Mouse (Mus musculus) kidney, adult 2 months (tissue): ENCODE data around the gene Hoxc5. TPM values are rescaled to one million over a fixed set of nuclear protein-coding genes. Genes with fewer than 3 reads are reported as not detected.

Experiments used
- DNase-seq: peaks from one replicate; pipeline ENCODE4 v3.0.0; 2021
- H3K27ac ChIP-seq: fragments of 200-500 bp; 2 replicates; pipeline ENCODE4 v1.5.1; 2012; ENCODE audit warnings: low read depth, low read length, control low read depth, inconsistent platforms; ENCODE audit not compliant: insufficient read depth
- H3K27me3 ChIP-seq: fragments of 200-500 bp; replicated peaks from 2 replicates; pipeline ENCODE4 v1.6.1; 2012; ENCODE audit warnings: mild to moderate bottlenecking, moderate library complexity, low read length, inconsistent platforms; ENCODE audit not compliant: control insufficient read depth, insufficient read depth
- H3K36me3 ChIP-seq: fragments of 200-500 bp; 2 replicates; pipeline ENCODE4 v1.6.1; 2012; ENCODE audit warnings: mild to moderate bottlenecking, moderate library complexity, low read length, inconsistent platforms; ENCODE audit not compliant: control insufficient read depth, insufficient read depth
- H3K4me1 ChIP-seq: fragments of 200-500 bp; 2 replicates; pipeline ENCODE4 v1.6.1; 2011; ENCODE audit warnings: low read length; ENCODE audit not compliant: control insufficient read depth, insufficient read depth
- H3K4me3 ChIP-seq: fragments of 200-500 bp; 2 replicates; pipeline ENCODE4 v1.5.1; 2011; ENCODE audit warnings: mild to moderate bottlenecking, low read depth, low read length, control low read depth; ENCODE audit not compliant: insufficient read depth
- CTCF ChIP-seq: fragments of 200-500 bp; conservative IDR thresholded peaks from 2 replicates; pipeline ENCODE4 v1.5.1; 2011; ENCODE audit warnings: low read depth, mild to moderate bottlenecking, control low read depth, low read length, moderate library complexity, mixed read lengths; ENCODE audit not compliant: insufficient read depth, insufficient read length
- POLR2A ChIP-seq: fragments of 200-500 bp; IDR thresholded peaks from one replicate; pipeline ENCODE4 v1.6.1; 2011; ENCODE audit warnings: low read depth, low read length, control low read depth
- WGBS: fragments of 180-500 bp; shearing (Covaris S2); methylation state at CpG from one replicate; pipeline ENCODE4 v1.1.7; 2018; 5-methylcytosine and 5-hydroxymethylcytosine counted together
- polyA plus RNA-seq: library from polyadenylated mRNA; depleted of rRNA; stranded (reverse); fragments of >200 nt; gene quantifications from 2 replicates; pipeline ENCODE4 v1.2.3, GENCODE M21; 2012

Hoxc5 gene
- polyA plus RNA-seq, 1 experiment: 4.0 TPM

DNA sequence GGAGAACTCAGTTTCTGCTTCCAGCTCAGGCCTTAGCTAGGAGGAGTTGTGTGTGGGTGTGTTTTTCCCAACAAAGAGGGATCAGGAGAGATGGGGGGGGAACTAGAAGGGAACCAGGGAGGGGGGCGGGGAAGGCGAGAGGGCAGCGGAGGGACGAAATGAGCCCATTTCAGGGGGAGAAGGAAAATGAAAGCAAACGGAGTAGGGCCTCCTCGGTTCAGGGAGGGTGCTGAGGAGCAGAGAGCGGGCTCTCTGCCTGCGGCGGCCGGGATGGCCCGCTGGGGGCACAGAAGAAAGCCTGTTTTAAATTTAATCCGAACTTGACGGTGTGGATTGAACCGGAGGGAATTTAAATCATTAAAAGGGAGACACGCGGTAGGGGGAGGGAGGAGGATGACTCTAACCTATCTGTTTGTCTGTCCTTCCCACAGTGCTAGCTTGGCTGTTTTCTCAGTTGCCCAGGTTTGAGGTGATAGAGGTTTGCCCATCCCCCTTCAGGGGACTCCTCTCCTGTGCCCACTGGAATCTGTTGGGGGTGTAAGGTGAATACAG lies 10.3 kb downstream of the Hoxc5 start:
- Histone ChIP-seq H3K36me3 (no peaks in the 10 kb centered on the region), H3K27ac (peak overlapping the region; percentile 64), H3K4me1 (peaks cover 11% of the 10 kb centered on the region), H3K4me3 (peak overlapping the region; percentile 47), H3K27me3 (no peaks in the 10 kb centered on the region)
- TF ChIP-seq POLR2A: no peak
- no peak for DNase-seq
- WGBS: 13% methylated on average over 16 of the region's 16 CpGs

DNA sequence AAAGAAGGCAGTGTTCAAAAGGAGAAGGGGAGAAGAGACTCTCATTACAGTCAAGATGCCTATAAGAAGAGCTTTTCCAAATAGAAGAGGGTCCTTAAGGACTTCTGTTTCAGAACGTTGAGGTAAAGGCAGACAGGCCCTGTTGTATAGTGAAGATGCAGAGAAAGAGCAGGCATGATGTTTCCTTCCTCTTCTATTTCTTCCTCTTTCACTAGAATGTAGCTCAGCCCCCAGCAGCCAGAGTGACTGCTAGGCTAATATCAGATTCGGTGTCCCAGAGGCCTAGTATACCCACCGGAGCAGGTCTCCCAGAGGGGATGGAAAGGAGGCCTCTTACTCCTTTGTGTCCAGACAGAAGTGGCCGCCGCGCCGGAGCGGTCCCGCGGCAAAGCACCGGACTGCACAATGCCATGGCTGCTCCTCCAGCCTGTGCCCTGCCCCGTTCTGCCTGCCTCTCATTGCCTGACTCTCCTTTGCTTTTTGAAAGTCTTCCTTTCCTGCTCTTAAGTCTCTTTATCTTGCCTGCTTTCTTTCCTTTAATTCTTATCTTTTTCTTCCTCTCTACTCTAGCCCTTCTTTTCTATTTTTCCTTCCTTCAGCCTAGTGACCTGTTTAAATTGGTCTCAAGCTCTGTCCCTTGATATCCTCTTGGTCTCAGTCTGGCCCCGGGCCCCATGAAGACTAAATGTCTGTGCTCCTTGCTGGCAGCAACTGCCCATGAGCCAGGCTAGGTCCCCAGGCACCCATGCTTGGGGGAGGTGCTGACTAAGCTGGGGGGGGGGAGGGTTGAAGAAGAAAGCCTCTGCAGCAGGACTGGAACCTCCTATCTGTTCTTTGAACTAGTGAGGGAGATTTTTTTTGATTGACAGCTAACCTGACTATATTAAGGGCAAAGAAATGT lies 11.6 kb downstream of the Hoxc5 start:
- H3K27ac ChIP-seq: peak overlapping the region; percentile 64
- H3K27me3 ChIP-seq: no peaks in the 10 kb centered on the region
- WGBS: 26% methylated on average over 13 of the region's 13 CpGs
- H3K36me3 ChIP-seq: no peaks in the 10 kb centered on the region
- H3K4me3 ChIP-seq: peak overlapping the region; percentile 34
- no peak for DNase-seq
- peaks cover 11% of the 10 kb centered on the region for H3K4me1 ChIP-seq
- no peak for TF ChIP-seq POLR2A
- no peak for TF ChIP-seq CTCF

DNA sequence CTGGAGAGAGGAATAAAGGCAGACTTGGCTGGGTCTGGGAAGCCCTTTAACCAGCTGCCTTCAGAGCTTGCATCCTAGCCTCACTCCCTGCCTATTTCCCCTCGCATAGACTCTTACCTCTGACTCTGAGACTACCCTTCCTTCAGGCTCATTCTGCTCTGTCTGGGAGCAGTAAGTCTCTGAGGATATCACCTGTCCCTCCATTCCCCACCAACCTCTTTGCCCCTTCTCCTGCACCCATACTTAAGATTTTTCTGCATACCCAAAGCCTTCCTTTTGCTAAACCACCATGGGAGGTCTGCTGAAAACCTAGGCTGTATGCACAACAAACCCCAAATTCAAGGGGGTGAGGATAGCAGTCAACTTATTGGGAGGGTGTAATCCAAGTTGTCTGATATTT lies 12.7 kb downstream of the Hoxc5 start:
- H3K4me3 ChIP-seq: no peak overlapping the region
- H3K4me1 ChIP-seq: peaks cover 11% of the 10 kb centered on the region
- TF ChIP-seq CTCF: no peak
- TF ChIP-seq POLR2A: no peak
- H3K27me3 ChIP-seq: no peaks in the 10 kb centered on the region
- 33% methylated on average over 1 of the region's 1 CpGs for WGBS
- no peak for DNase-seq
- H3K27ac ChIP-seq: peak overlapping the region; percentile 47; the same call in 1 of the 2 replicates
- no peaks in the 10 kb centered on the region for H3K36me3 ChIP-seq

DNA sequence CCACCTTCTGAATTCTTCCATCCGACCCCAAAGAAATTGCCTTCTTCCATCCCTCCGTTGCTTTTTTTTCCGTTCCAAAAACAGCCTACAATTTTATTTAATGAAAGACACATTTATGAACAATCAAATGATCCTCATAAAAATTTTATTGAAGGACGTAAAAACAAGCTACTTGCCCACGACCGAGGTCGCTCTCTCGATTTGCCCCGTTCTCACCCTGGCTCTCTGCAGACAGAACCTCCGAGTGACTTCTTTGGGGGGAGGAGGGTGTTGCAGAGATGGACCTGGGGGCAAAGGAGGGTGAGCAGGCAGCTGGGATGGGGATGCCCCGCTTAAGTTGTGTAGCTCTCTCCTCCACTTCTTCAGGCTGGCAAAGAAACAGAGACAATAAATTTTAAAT lies 13.1 kb downstream of the Hoxc5 start:
- Histone ChIP-seq H3K27ac (peak overlapping the region; percentile 47; the same call in 1 of the 2 replicates), H3K4me3 (peak overlapping the region; percentile 84), H3K27me3 (no peaks in the 10 kb centered on the region), H3K36me3 (no peaks in the 10 kb centered on the region), H3K4me1 (peaks cover 11% of the 10 kb centered on the region)
- 36% methylated on average over 11 of the region's 11 CpGs for whole genome bisulfite sequencing
- DNase-seq: no peak
- TF ChIP-seq CTCF (no peak), POLR2A (no peak)

DNA sequence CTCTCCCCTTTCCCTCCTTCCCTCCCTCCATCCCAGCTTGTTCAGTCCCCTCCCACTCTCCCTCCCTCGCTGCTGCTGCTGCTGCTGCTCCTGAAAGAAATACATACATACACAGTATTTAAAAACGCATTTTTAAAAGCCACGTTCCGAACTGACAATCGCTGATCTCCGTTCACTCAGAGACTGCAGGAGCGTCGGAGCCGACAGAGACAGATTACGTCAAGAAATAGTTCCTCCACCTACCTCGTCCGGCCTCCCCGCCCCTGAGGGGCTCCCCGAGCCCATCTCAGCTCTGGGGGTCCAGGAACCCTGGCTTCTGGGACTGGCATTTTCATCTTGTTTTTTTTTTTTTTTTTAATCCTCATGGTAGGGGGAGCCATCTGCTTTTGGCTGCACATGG lies 13.7 kb downstream of the Hoxc5 start:
- peak overlapping the region; percentile 84 for H3K4me3 ChIP-seq
- H3K4me1 ChIP-seq: peaks cover 11% of the 10 kb centered on the region
- no peaks in the 10 kb centered on the region for H3K27me3 ChIP-seq
- DNase-seq: no peak
- peak overlapping the region; percentile 42; the same call in 1 of the 2 replicates for H3K27ac ChIP-seq
- 5% methylated on average over 14 of the region's 14 CpGs for WGBS
- H3K36me3 ChIP-seq: no peaks in the 10 kb centered on the region
- TF ChIP-seq POLR2A (no peak), CTCF (no peak)

DNA sequence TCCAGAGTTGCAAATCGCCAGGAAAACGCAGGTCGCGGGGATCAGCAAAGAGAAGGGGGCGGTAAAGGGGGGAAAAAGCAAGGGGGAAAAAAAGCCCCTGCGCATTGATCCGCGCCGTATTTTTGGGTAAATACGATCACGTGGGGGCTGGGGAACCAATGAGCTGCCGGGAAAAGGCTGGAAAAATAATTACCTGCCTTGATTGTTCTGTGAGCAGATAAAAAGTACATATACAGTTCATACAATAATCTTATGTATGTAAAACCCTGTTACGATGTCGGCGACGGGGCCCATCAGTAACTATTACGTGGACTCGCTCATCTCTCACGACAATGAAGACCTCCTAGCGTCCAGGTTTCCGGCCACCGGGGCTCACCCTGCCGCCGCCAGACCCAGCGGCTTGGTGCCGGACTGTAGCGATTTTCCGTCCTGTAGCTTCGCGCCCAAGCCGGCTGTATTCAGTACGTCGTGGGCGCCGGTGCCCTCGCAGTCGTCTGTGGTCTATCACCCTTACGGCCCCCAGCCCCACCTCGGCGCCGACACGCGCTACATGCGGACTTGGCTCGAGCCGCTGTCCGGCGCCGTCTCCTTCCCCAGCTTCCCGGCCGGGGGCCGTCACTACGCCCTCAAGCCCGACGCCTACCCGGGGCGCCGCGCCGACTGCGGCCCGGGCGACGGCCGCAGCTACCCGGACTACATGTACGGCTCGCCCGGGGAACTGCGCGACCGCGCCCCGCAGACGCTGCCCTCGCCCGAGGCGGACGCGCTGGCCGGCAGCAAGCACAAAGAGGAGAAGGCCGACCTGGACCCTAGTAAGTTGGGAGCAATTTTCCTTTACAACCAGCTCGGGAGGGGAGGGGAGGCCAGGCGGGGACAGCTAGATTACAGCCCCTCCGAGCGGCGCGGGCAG lies 14.4 kb downstream of the Hoxc5 start:
- TF ChIP-seq CTCF (no peak), POLR2A (no peak)
- H3K27ac ChIP-seq: peak overlapping the region; percentile 66
- DNase-seq: peak; percentile 72
- no peaks in the 10 kb centered on the region for H3K36me3 ChIP-seq
- 2% methylated on average over 88 of the region's 88 CpGs for WGBS
- H3K4me1 ChIP-seq: peaks cover 11% of the 10 kb centered on the region
- no peaks in the 10 kb centered on the region for H3K27me3 ChIP-seq
- H3K4me3 ChIP-seq: peak overlapping the region; percentile 84
